8 mouse cellular contexts compared by ENCODE assay signal in genomic region chr1:72865900-72866299, GRCm38 (mm10). TPM values are rescaled to one million over a fixed set of nuclear protein-coding genes. Genes with fewer than 3 reads are reported as not detected.
A peak's percentile ranks its signal among the peaks of the same experiment; 100 is the strongest.
DNase-seq lines count a peak whose midpoint lies in the region; ATAC-seq and TF ChIP-seq lines count a peak whose summit lies in the region.

No protein-coding gene starts in this region.

- H3K36me3 ChIP-seq in heart, adult 2 months (ENCODE audit: control insufficient read depth, insufficient read depth, low read length): no peaks in the 10 kb centered on the region
- H3K36me3 ChIP-seq in midbrain, postnatal 0 days (ENCODE audit: insufficient read depth, low read length): 0 out of 2 replicates have a peak, but pooled peaks cover 3% of the 10 kb centered on the region
- H3K36me3 ChIP-seq in testis, adult 2 months (ENCODE audit: control insufficient read depth, insufficient read depth, low read length): no peaks in the 10 kb centered on the region

- peak; percentile 38; the same call in 1 of the 2 replicates for ATAC-seq in midbrain, postnatal 0 days (ENCODE audit: low FRiP score)

- no peaks in the 10 kb centered on the region for H3K27me3 ChIP-seq in heart, adult 2 months (ENCODE audit: control insufficient read depth, insufficient read depth, low read length)
- no peaks in the 10 kb centered on the region for H3K27me3 ChIP-seq in midbrain, postnatal 0 days (ENCODE audit: insufficient read depth, low read length)
- H3K27me3 ChIP-seq in testis, adult 2 months (ENCODE audit: control insufficient read depth, insufficient read depth, low read length): no peaks in the 10 kb centered on the region

- no peak overlapping the region for H3K4me3 ChIP-seq in heart, adult 2 months
- H3K4me3 ChIP-seq in midbrain, postnatal 0 days (ENCODE audit: low read depth, low read length): no peak overlapping the region
- H3K4me3 ChIP-seq in testis, adult 2 months (ENCODE audit: control insufficient read depth, low read depth, low read length): no peak overlapping the region

- H3K27ac ChIP-seq in heart, adult 2 months: no peak overlapping the region
- H3K27ac ChIP-seq in midbrain, postnatal 0 days (ENCODE audit: low read depth, low read length): no peak overlapping the region
- no peak overlapping the region for H3K27ac ChIP-seq in testis, adult 2 months (ENCODE audit: control insufficient read depth, insufficient read depth, low read depth, low read length)

- intact Hi-C loops in heart, adult 2 months (cut with DNase I): loop anchor here (2.0 to 10.0 kb wide), 5 partner anchors 409 to 961 kb away; no protein-coding TSS in a partner anchor
- intact Hi-C loops in heart, postnatal 25 days (cut with DNase I): loop anchor here (1.0 to 5.0 kb wide), 3 partner anchors 755 to 960 kb away; no protein-coding TSS in a partner anchor
- intact Hi-C loops in left cerebral cortex, postnatal 4 days (cut with DNase I): no loop called here

- 0 out of 2 replicates have a peak overlapping the region, but pooled peaks have one; percentile 20 for H3K4me2 ChIP-seq in midbrain, postnatal 0 days (ENCODE audit: low read depth, low read length, poor library complexity, severe bottlenecking)

- H3K4me1 ChIP-seq in heart, adult 2 months (ENCODE audit: control insufficient read depth, insufficient read depth, low read length): peaks cover 1% of the 10 kb centered on the region
- H3K4me1 ChIP-seq in midbrain, postnatal 0 days (ENCODE audit: insufficient read depth, low read length): 0 out of 2 replicates have a peak, but pooled peaks cover 2% of the 10 kb centered on the region
- H3K4me1 ChIP-seq in testis, adult 2 months (ENCODE audit: control insufficient read depth, insufficient read depth, low read length): peaks cover 6% of the 10 kb centered on the region

- no peak for TF ChIP-seq POLR2A in heart, adult 2 months (IDR thresholded peaks at IDR 0.05; ENCODE audit: insufficient read depth, low read depth, low read length)
- no peak for TF ChIP-seq POLR2A in testis, adult 2 months (IDR thresholded peaks at IDR 0.05; ENCODE audit: control insufficient read depth, low read depth, low read length)

- peak; percentile 63 to 82 for DNase-seq in heart, adult 2 months
- DNase-seq in heart, postnatal 25 days (ENCODE audit: low spot score): no peak
- peak; percentile 70 to 81 for DNase-seq in adrenal gland, adult 18-20 months (ENCODE audit: low spot score in 2 of 2)
- DNase-seq in embryo, embryonic 10 days (ENCODE audit: low spot score): peak; percentile 94
- DNase-seq in heart, adult 8-10 months (ENCODE audit: low spot score): peak; percentile 62
- peak; percentile 86 for DNase-seq in left cerebral cortex, postnatal 4 days
- DNase-seq in midbrain, postnatal 0 days (ENCODE audit: low spot score): peak; percentile 90

- 34% methylated on average over 6 of the region's 6 CpGs for WGBS in heart, adult 2 months
- 6% methylated on average over 5 of the region's 6 CpGs for WGBS in midbrain, postnatal 0 days

- TF ChIP-seq EP300 in heart, adult 2 months (IDR thresholded peaks at IDR 0.05; ENCODE audit: insufficient read depth, low read depth, low read length): peak; percentile 69; the same call in 1 of the 2 replicates

- H3K79me2 ChIP-seq in heart, adult 2 months (replicated peaks; ENCODE audit: control insufficient read depth, insufficient read depth, low read length): no peaks in the 10 kb centered on the region

- no peak overlapping the region for H3K9ac ChIP-seq in heart, adult 2 months (ENCODE audit: low read depth, low read length)
- H3K9ac ChIP-seq in midbrain, postnatal 0 days (replicated peaks; ENCODE audit: low read length, poor library complexity, severe bottlenecking): no peak overlapping the region

- no peaks in the 10 kb centered on the region for H3K9me3 ChIP-seq in midbrain, postnatal 0 days (ENCODE audit: low read length)

- TF ChIP-seq CTCF in heart, adult 2 months (IDR thresholded peaks at IDR 0.05): peak; percentile 94
- peak; percentile 100 for TF ChIP-seq CTCF in midbrain, postnatal 0 days (IDR thresholded peaks at IDR 0.05)
- TF ChIP-seq CTCF in testis, adult 2 months (IDR thresholded peaks at IDR 0.05; ENCODE audit: control insufficient read depth, insufficient read depth, insufficient replicate concordance, low read depth, low read length): peak; percentile 91

RNA-seq across cellular contexts. Expression of gene Igfbp5, which starts 8.8 kb away (rescaled TPM):
- 10 to 100 TPM; 94.0 to 94.7 TPM for total RNA-seq in heart, adult 2 months (2021)
- 77.8 and 91.0 TPM in 2 replicates for polyA plus RNA-seq in heart, adult 2 months (2012; rRNA removed)
- 100 to 1,000 TPM; 112 to 149 TPM for total RNA-seq in heart, postnatal 25 days (2021)
- total RNA-seq in adrenal gland, adult 18-20 months (2021): 100 to 1,000 TPM in 1 of 2 experiments, 10 to 100 TPM in 1; 99.0 to 159 TPM
- total RNA-seq in heart, adult 8-10 months (2022): 100 to 1,000 TPM in 3 of 4 experiments, 10 to 100 TPM in 1; 89.6 to 129 (median 119) TPM
- 100 to 1,000 TPM; 114 to 119 TPM for total RNA-seq in left cerebral cortex, postnatal 4 days (2021)
- total RNA-seq in midbrain, postnatal 0 days (2014; rRNA removed): 109 and 127 TPM in 2 replicates
- 42.8 and 47.4 TPM in 2 replicates for polyA plus RNA-seq in midbrain, postnatal 0 days (2015; fragmentation: Nextera tagmentation; extraction: Ambion mirVana)
- polyA plus RNA-seq in testis, adult 2 months (2012; rRNA removed): 1.3 and 2.3 TPM in 2 replicates

RNA-seq across cellular contexts. Expression of gene Igfbp2, which starts 41.6 kb away (rescaled TPM):
- under 1 TPM in 1 of 2 experiments, not detected in 1; 0.30 TPM for total RNA-seq in heart, adult 2 months (2021)
- polyA plus RNA-seq in heart, adult 2 months (2012; rRNA removed): 0.41 and 2.6 TPM in 2 replicates
- not detected for total RNA-seq in heart, postnatal 25 days (2021)
- total RNA-seq in adrenal gland, adult 18-20 months (2021): 1 to 10 TPM; 1.2 to 4.1 TPM
- total RNA-seq in heart, adult 8-10 months (2022): under 1 TPM in 3 of 4 experiments, not detected in 1; 0.27 to 0.66 (median 0.31) TPM
- total RNA-seq in left cerebral cortex, postnatal 4 days (2021): 100 to 1,000 TPM; 157 to 158 TPM
- total RNA-seq in midbrain, postnatal 0 days (2014; rRNA removed): 432 and 450 TPM in 2 replicates
- 272 and 323 TPM in 2 replicates for polyA plus RNA-seq in midbrain, postnatal 0 days (2015; fragmentation: Nextera tagmentation; extraction: Ambion mirVana)
- 20.2 and 27.3 TPM in 2 replicates for polyA plus RNA-seq in testis, adult 2 months (2012; rRNA removed)

Comparison
In these comparisons a context has a peak if more than half of its experiments do, and no peak if none do; other contexts are left out.
1. RNA of gene Igfbp2, which starts 41.6 kb away (total RNA-seq): 432 to 450 TPM in midbrain, postnatal 0 days and 157 to 158 TPM in left cerebral cortex, postnatal 4 days; 1.2 to 4.1 TPM in adrenal gland, adult 18-20 months, 0.27 to 0.66 TPM in heart, adult 8-10 months, 0.30 TPM in heart, adult 2 months and not detected in heart, postnatal 25 days; every median in the first group is over 10 times any median in the second.
2. Peak in every context shown above with its lines, with median percentiles within 50 percentile points of each other: CTCF ChIP-seq.